Mouse (Mus musculus) megakaryocyte, embryonic 14.5 days (primary cell): ENCODE results near the gene Stard5.

ENCODE experiments used
- FLI1 ChIP-seq: IDR thresholded peaks from 2 replicates; pipeline ENCODE4 v1.6.1; 2012; ENCODE audit warnings: low read length, inconsistent platforms, mixed read lengths
- GATA1 ChIP-seq: IDR thresholded peaks from 3 replicates; pipeline ENCODE4 v1.6.1; 2012; ENCODE audit warnings: mixed read lengths, low read length, inconsistent platforms, borderline replicate concordance

GRCm38 (mm10) chr7:83624065-83624464 lies 7.7 kb upstream of the Stard5 start:
- no peak for TF ChIP-seq GATA1
- TF ChIP-seq FLI1: no peak
